Mouse (Mus musculus) limb, embryonic 13.5 days (tissue): ENCODE data around the gene Iqsec1. TPM values are rescaled to one million over a fixed set of nuclear protein-coding genes. Genes with fewer than 3 reads are reported as not detected.

Experiments
- ATAC-seq: fragments of 200-750 bp; cut with Nextera tagmentation; 2 replicates; pipeline ENCODE4 v1.8.0; 2017; ENCODE audit warnings: low read depth, moderate number of reproducible peaks, moderate TSS enrichment; ENCODE audit not compliant: low FRiP score
- H3K27ac ChIP-seq: fragments of 300-500 bp; sonication (generic); 2 replicates; pipeline ENCODE4 v1.5.1; 2015; ENCODE audit warnings: inconsistent platforms, mild to moderate bottlenecking, moderate library complexity
- H3K27me3 ChIP-seq: fragments of 300-500 bp; sonication (generic); 2 replicates; pipeline ENCODE4 v1.6.1; 2015; ENCODE audit warnings: mild to moderate bottlenecking, inconsistent platforms
- H3K36me3 ChIP-seq: fragments of 300-500 bp; sonication (generic); 2 replicates; pipeline ENCODE4 v1.6.1; 2015; ENCODE audit warnings: inconsistent platforms, mild to moderate bottlenecking, moderate library complexity
- H3K4me1 ChIP-seq: fragments of 300-500 bp; sonication (generic); 2 replicates; pipeline ENCODE4 v1.6.1; 2015; ENCODE audit warnings: inconsistent platforms
- H3K4me2 ChIP-seq: fragments of 300-500 bp; sonication (generic); replicated peaks from 2 replicates; pipeline ENCODE4 v1.6.1; 2015; ENCODE audit warnings: inconsistent platforms, mild to moderate bottlenecking, moderate library complexity
- H3K4me3 ChIP-seq: fragments of 300-500 bp; sonication (generic); 2 replicates; pipeline ENCODE4 v1.5.1; 2015; ENCODE audit warnings: moderate library complexity, mild to moderate bottlenecking, inconsistent platforms
- H3K9ac ChIP-seq: fragments of 300-500 bp; sonication (generic); 2 replicates; pipeline ENCODE4 v1.6.1; 2015; ENCODE audit warnings: mild to moderate bottlenecking, inconsistent platforms
- H3K9me3 ChIP-seq: fragments of 300-500 bp; sonication (generic); 2 replicates; pipeline ENCODE4 v1.6.1; 2016; ENCODE audit warnings: inconsistent platforms
- WGBS: fragments of 180-500 bp; shearing (Covaris S2); methylation state at CpG from one replicate; pipeline ENCODE4 v1.1.7; 2015; 5-methylcytosine and 5-hydroxymethylcytosine counted together
- polyA plus RNA-seq: library from polyadenylated mRNA; unstranded; fragments of >200 nt; fragmentation: Nextera tagmentation; extraction: Ambion mirVana; gene quantifications from 2 replicates; pipeline ENCODE4 v1.2.1, GENCODE M21; 2015

Gene Iqsec1
- polyA plus RNA-seq, 1 experiment from 2014 or later, result 11.1 TPM

GRCm38 (mm10) chr6:90702837-90703735 lies 285.4 kb downstream of the Iqsec1 start:
- H3K4me1 ChIP-seq, result peaks cover 95% of the 10 kb centered on the region
- no peak overlapping the region for H3K4me3 ChIP-seq
- peak; percentile 22 for ATAC-seq
- peak overlapping the region; percentile 28 for H3K4me2 ChIP-seq
- peak overlapping the region; percentile 35; the same call in 1 of the 2 replicates for H3K9ac ChIP-seq
- H3K27ac ChIP-seq, result peak overlapping the region; percentile 85
- WGBS, result 26% methylated on average over 4 of the region's 4 CpGs
- no peaks in the 10 kb centered on the region for H3K9me3 ChIP-seq
- no peaks in the 10 kb centered on the region for H3K27me3 ChIP-seq
- no peaks in the 10 kb centered on the region for H3K36me3 ChIP-seq

DNA sequence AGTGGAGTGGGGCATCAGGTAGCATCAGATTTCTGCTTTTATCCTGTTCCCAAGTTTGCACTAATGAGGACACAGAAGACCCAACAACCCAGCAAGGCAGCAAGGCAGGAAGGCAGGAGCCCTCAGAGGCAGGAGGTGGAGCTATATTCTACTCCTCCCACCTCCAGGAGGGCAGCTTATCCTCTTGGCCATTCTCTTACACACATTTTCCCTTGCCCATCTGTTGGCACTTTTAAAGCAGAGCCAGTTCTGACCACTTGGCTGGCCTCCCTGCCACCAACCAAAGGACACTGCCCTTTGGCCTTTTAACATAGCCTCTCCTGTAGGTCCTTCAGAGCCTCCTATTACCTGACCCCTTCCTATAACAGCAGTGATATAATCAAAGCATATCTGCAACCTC lies 286.3 kb downstream of the Iqsec1 start:
- H3K9ac ChIP-seq, result no peak overlapping the region
- H3K4me3 ChIP-seq, result no peak overlapping the region
- H3K27ac ChIP-seq, result peak overlapping the region; percentile 85; the same call in 1 of the 2 replicates
- H3K27me3 ChIP-seq, result no peaks in the 10 kb centered on the region
- H3K9me3 ChIP-seq, result no peaks in the 10 kb centered on the region
- peaks cover 86% of the 10 kb centered on the region for H3K4me1 ChIP-seq
- ATAC-seq, result no peak
- H3K4me2 ChIP-seq, result no peak overlapping the region
- H3K36me3 ChIP-seq, result no peaks in the 10 kb centered on the region

DNA sequence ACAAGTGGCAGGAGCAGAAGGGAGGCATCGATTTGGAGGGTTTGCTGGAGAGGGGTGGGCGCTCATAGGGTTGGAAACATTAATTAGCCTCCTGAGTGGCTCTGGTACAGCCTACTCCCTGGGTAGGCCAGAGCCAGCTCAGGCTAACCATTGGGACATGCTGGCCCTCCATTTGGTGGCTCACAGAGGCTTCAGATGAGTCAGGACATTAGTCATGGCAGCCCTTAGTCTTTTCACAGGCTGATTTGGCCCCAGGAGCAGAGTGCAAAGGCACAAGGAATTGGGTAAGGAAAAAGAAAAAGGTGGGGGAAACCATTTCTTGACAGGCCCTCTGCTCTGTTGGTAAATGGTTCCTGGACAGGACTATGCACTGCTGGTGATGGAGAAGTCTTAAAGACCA lies 287.1 kb downstream of the Iqsec1 start:
- Histone ChIP-seq H3K36me3 (no peaks in the 10 kb centered on the region), H3K9ac (no peak overlapping the region), H3K27ac (no peak overlapping the region; the same call in 1 of the 2 replicates), H3K4me3 (no peak overlapping the region), H3K27me3 (no peaks in the 10 kb centered on the region), H3K4me1 (peaks cover 78% of the 10 kb centered on the region), H3K4me2 (no peak overlapping the region), H3K9me3 (no peaks in the 10 kb centered on the region)
- 76% methylated on average over 2 of the region's 2 CpGs for WGBS
- ATAC-seq, result no peak

- Histone ChIP-seq H3K9me3 (no peaks in the 10 kb centered on the region), H3K4me3 (no peak overlapping the region), H3K9ac (no peak overlapping the region), H3K27ac (peak overlapping the region; percentile 82; the same call in 1 of the 2 replicates), H3K4me2 (no peak overlapping the region), H3K27me3 (no peaks in the 10 kb centered on the region), H3K4me1 (peaks cover 72% of the 10 kb centered on the region), H3K36me3 (no peaks in the 10 kb centered on the region)
- no peak for ATAC-seq
- WGBS, result 77% methylated on average over 2 of the region's 2 CpGs
Measured at GRCm38 (mm10) chr6:90700737-90701136, 287.7 kb downstream of the Iqsec1 start.

DNA sequence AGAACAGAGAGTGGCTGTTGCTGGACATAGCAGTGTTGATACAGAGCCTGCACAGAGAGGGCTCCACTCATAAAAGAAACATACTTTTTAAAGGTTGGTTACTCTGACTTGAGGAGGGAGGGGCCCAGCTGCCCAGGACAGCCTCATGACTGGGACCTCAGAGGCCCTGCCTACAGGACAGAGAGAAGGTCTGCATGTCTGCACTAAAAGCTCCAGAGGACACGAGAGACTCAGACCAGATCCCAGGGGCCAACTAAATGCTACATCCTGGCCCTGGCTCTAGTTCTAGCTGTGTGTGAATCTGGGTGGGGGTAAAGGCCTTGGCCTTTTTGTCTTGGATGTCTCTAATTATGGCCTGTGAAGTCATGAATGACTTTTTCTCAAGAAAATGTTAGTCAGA lies 288.4 kb downstream of the Iqsec1 start:
- Histone ChIP-seq H3K4me2 (no peak overlapping the region), H3K4me1 (peaks cover 65% of the 10 kb centered on the region), H3K27me3 (no peaks in the 10 kb centered on the region), H3K36me3 (no peaks in the 10 kb centered on the region), H3K27ac (peak overlapping the region; percentile 82), H3K9me3 (no peaks in the 10 kb centered on the region), H3K9ac (no peak overlapping the region), H3K4me3 (no peak overlapping the region)
- ATAC-seq, result peak; percentile 52
- WGBS, result 33% methylated on average over 1 of the region's 1 CpGs

GRCm38 (mm10) chr6:90698843-90699242 lies 289.6 kb downstream of the Iqsec1 start:
- H3K36me3 ChIP-seq, result peaks cover 11% of the 10 kb centered on the region
- H3K9me3 ChIP-seq, result no peaks in the 10 kb centered on the region
- ATAC-seq, result no peak
- 42% methylated on average over 6 of the region's 6 CpGs for WGBS
- no peak overlapping the region for H3K4me2 ChIP-seq
- H3K9ac ChIP-seq, result no peak overlapping the region
- H3K27me3 ChIP-seq, result no peaks in the 10 kb centered on the region
- no peak overlapping the region for H3K4me3 ChIP-seq
- peaks cover 53% of the 10 kb centered on the region for H3K4me1 ChIP-seq
- H3K27ac ChIP-seq, result no peak overlapping the region

GRCm38 (mm10) chr6:90695754-90696153 lies 292.7 kb downstream of the Iqsec1 start:
- Histone ChIP-seq H3K4me1 (peaks cover 22% of the 10 kb centered on the region), H3K9me3 (no peaks in the 10 kb centered on the region), H3K9ac (no peak overlapping the region), H3K4me3 (no peak overlapping the region), H3K4me2 (no peak overlapping the region), H3K36me3 (peaks cover 41% of the 10 kb centered on the region), H3K27me3 (no peaks in the 10 kb centered on the region), H3K27ac (no peak overlapping the region)
- WGBS, result 88% methylated on average over 1 of the region's 1 CpGs
- no peak for ATAC-seq

- peaks cover 6% of the 10 kb centered on the region; the same call in 1 of the 2 replicates for H3K4me1 ChIP-seq
- no peaks in the 10 kb centered on the region for H3K9me3 ChIP-seq
- H3K27ac ChIP-seq, result no peak overlapping the region
- H3K4me2 ChIP-seq, result no peak overlapping the region
- no peak overlapping the region for H3K9ac ChIP-seq
- no peak overlapping the region for H3K4me3 ChIP-seq
- no peak for ATAC-seq
- 73% methylated on average over 2 of the region's 2 CpGs for WGBS
- H3K36me3 ChIP-seq, result peaks cover 74% of the 10 kb centered on the region
- no peaks in the 10 kb centered on the region for H3K27me3 ChIP-seq
Measured at GRCm38 (mm10) chr6:90692404-90692803, 296.1 kb downstream of the Iqsec1 start.

DNA sequence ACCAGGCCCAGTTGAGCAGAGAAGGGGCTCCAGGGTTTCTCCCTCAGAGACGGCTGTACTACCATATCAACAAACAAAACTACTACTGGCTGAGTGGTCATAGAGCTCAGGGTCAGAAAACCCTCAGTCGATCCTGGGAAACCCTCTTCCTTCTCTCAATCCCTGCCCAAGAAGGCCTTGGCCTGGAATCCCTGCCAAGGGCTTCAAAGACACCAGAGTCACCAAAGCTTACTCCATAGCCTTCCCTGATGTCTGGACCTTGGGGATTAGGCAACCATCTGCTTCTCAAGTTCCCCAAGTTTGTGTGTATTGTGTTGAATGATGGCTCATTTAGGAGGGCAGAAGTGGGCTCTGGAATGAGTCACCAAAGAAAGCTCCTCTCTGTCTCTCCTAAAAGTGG lies 296.6 kb downstream of the Iqsec1 start:
- ATAC-seq, result no peak
- H3K4me1 ChIP-seq, result peaks cover 6% of the 10 kb centered on the region; the same call in 1 of the 2 replicates
- no peak overlapping the region for H3K9ac ChIP-seq
- no peak overlapping the region for H3K4me2 ChIP-seq
- H3K36me3 ChIP-seq, result peaks cover 79% of the 10 kb centered on the region
- H3K9me3 ChIP-seq, result no peaks in the 10 kb centered on the region
- no peak overlapping the region for H3K27ac ChIP-seq
- H3K27me3 ChIP-seq, result no peaks in the 10 kb centered on the region
- 74% methylated on average over 2 of the region's 2 CpGs for WGBS
- no peak overlapping the region for H3K4me3 ChIP-seq

GRCm38 (mm10) chr6:90689500-90689899 lies 299.0 kb downstream of the Iqsec1 start:
- WGBS, result 91% methylated on average over 10 of the region's 10 CpGs
- Histone ChIP-seq H3K36me3 (peaks cover 82% of the 10 kb centered on the region), H3K9ac (no peak overlapping the region), H3K27ac (0 out of 2 replicates have a peak overlapping the region, but pooled peaks have one; percentile 15), H3K4me3 (no peak overlapping the region), H3K4me1 (peaks cover 22% of the 10 kb centered on the region), H3K4me2 (no peak overlapping the region), H3K27me3 (no peaks in the 10 kb centered on the region), H3K9me3 (no peaks in the 10 kb centered on the region)
- ATAC-seq, result no peak

DNA sequence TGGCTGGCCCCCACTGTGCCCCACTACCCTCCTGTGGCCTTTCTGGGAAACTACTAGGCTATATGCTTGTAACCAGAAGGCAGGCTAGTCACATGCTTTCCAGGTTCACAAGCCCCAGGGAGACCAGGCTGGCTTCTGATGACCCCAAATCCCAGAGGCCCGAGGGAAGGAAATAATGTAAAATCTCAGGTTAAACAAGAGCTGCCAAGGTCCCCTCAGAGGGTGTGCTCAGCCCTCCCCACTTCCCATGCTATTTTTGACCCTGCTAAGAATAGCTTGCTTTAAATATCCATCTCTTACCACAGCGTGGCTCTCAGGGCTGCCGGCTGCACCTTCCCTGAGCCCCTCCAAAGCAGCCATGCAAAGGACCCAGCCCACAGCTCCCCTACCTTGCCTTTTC lies 299.7 kb downstream of the Iqsec1 start:
- Histone ChIP-seq H3K27ac (peak overlapping the region; percentile 15; the same call in 1 of the 2 replicates), H3K4me2 (no peak overlapping the region), H3K4me1 (peaks cover 22% of the 10 kb centered on the region), H3K4me3 (no peak overlapping the region), H3K9ac (no peak overlapping the region; the same call in 1 of the 2 replicates), H3K36me3 (peaks cover 81% of the 10 kb centered on the region), H3K9me3 (no peaks in the 10 kb centered on the region), H3K27me3 (no peaks in the 10 kb centered on the region)
- ATAC-seq, result 0 out of 2 replicates have a peak, but pooled peaks have one; percentile 21
- WGBS, result 58% methylated on average over 3 of the region's 3 CpGs

GRCm38 (mm10) chr6:90688003-90688402 lies 300.5 kb downstream of the Iqsec1 start:
- no peak overlapping the region for H3K4me3 ChIP-seq
- no peak for ATAC-seq
- no peak overlapping the region for H3K27ac ChIP-seq
- WGBS, result 93% methylated on average over 6 of the region's 6 CpGs
- peaks cover 81% of the 10 kb centered on the region for H3K36me3 ChIP-seq
- H3K9me3 ChIP-seq, result no peaks in the 10 kb centered on the region
- no peaks in the 10 kb centered on the region for H3K27me3 ChIP-seq
- H3K4me2 ChIP-seq, result no peak overlapping the region
- no peak overlapping the region for H3K9ac ChIP-seq
- peaks cover 22% of the 10 kb centered on the region for H3K4me1 ChIP-seq
